Mouse (Mus musculus) G1E-ER4 (cell line): ENCODE data around the gene Hibadh. TPM values are rescaled to one million over a fixed set of nuclear protein-coding genes. Genes with fewer than 3 reads are reported as not detected.

Source experiments
- GATA1 ChIP-seq: IDR thresholded peaks from one replicate; pipeline ENCODE4 v1.8.0; 2012; ENCODE audit warnings: low read length, inconsistent platforms
- polyA plus RNA-seq: library from polyadenylated mRNA; stranded (reverse); fragments of >175 nt; gene quantifications from 2 replicates; pipeline ENCODE4 v1.2.3, GENCODE M21; 2012

Gene Hibadh
- polyA plus RNA-seq = 9.3 and 15.1 TPM in 2 replicates

GRCm38 (mm10) chr6:52640224-52640712 is at the start of gene Hibadh:
TSS of gene Hibadh (minus strand) at chr6:52640389.
- no peak for TF ChIP-seq GATA1

- TF ChIP-seq GATA1 = no peak
These were observed 46.8 kb upstream of the Hibadh start for GRCm38 (mm10) chr6:52686901-52687500.

GRCm38 (mm10) chr6:52682607-52683006 is 42.4 kb upstream of the Hibadh start:
- no peak for TF ChIP-seq GATA1

DNA sequence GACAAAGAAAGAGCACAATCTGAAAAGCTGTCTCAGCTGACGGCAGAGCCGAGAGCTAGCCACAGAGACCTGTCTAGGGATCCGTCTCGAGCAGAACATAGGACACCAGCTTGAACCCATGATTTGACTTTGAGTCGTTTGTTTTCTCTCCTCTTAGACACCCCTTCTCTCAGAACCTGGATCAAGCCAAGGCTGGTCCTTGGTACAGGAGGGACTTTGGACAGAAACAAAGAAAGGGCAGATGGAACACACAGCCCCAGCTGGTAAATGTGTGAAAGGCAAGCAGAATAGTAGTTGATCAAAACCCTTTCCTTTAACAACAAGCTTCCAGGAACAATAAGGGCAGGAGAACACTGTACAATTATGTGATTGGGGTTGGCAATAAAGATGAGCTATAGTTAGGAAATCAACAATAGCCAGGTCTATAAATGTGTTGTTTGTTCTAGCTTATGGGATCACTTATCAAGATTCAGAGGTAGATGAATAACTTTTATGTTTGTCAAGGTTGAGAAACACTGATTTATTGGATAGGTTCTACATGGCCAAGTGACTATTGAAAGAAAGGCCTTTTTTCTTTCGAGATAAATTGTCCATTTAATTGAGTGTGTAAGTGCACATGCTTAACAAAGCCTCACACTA is 41.8 kb upstream of the Hibadh start:
- no peak for TF ChIP-seq GATA1

DNA sequence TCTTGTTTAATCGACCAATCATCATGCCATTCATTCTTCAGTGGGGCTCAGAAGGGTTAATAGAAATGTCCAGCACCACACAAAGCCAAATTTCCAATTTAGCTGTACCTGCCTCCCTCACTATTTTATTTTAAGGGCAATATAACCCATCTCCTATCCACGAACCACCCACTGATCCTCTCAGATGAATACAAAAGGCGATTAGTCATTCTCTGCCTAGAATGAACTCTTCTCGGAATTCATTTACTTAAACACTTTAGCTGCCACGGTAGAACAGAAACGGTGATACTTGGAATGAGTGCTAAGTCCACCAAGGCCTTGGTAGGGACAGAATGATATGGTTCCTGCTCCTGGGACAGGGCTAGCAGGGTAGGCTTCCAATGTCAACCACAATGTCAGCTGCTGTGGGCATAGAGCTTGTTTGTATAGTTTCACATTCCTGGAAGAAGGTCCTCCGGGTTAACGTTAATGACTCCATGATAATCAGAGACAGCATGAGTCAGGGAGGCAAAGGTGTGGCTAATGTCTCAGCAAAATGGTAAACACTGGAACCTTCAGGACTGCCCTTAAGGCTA is 40.4 kb upstream of the Hibadh start:
- TF ChIP-seq GATA1 = no peak

DNA sequence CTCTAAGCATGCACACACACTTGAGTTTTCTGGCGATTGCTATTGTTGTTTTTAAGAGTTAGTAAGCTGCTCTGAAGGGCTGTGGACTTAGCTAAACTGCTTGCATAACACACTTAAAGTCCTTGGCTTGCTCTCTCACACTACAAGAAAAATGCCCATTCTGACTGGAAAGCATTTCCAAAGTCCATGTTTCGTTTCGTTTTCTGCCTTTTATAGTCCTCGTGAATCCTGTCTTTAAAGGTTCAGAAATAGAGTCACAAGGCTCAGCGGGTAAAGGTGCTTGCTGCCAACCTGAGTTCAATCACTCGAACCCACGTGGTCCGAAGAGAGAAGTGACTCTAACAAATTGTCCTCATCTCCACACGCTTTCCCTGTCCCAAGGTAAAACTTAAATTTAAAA is 39.4 kb upstream of the Hibadh start:
- no peak for TF ChIP-seq GATA1

DNA sequence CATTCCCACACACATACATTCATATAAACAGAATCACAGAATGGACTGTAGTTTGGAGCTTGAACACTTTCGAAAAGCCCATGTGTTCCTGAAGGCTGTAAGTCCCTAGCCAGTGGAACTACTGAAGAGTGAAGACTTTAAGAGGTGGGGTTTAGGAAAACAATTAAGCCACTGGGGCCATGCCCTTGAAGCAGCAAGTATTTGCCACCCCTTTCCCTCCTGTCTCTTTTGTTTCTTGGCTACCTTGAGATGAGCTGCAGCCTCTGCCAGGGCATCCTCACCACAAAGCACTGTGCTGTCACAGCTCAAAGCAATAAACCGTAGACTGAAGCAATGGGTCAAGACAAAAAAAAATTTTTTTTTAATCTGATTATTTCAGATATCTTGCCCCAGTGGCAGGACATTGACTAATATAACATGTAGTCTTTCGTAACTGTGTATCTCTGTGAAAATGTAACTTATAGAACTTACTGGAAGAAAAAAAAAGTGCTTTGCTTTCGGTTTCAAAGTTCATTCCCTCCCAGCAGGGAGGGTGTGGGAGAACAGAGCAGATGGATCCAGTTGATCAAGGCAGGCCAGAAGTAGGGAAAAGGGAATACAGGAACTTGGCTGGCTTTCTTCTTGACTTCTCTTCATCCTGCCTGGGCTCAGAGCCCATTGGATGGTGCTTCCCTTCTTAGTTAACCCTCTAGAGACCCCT is 35.2 kb upstream of the Hibadh start:
- TF ChIP-seq GATA1 = no peak

DNA sequence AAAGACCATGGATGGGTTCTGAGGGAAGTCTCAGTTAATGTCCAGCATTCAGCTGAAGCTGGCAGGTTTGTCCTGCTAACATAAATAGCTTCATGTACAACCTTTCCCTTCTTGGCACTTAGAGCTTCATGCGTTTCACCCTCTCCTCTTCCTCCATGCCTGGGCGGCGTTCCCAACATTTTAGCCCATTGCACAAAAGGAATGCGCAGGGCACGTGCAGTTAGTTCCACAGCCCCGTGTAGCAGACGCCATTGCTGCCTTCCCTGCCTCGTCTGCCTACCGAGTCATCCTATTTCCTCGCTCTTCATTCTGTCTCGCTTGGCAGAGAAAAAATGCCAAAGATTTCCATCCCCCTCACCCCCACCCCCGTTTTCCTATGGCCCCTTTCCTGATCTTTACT is 34.4 kb upstream of the Hibadh start:
- no peak for TF ChIP-seq GATA1

DNA sequence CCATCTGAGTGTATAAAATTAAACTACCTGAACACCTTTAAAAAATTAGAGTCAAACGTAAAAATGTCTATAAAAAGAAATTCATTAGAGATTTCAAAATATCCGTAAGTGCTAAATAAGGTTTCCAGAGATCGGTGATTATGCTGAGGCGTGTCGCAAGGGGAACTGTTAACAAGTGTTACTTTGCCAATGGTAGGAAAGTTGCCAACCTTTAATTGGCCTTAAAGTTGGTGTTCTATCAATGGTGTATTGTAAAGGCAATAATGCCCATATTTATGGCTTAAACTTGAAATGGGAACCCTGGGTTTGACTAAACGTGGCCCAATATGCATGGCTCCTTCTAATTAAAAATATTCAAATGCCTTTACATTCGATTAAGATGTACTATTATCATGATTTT is 33.5 kb upstream of the Hibadh start:
- no peak for TF ChIP-seq GATA1

DNA sequence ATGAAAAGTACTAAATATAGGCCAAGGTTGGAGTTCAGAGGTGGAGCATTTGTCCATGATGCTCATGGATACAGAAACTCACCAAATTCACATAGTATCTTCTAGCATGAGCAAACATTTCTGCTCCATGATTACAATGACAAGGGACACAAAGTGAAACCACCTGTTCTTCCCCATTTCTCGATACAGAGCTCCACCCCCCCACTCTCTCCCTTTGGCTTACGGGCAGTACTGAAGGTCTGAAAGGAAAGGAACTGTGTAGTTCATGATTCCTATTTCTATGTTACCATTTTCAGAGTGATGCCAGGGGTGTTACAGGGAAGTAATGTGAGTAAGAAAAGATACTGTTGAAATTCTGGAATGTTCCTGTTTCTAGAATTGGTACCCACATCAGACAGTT is 32.4 kb upstream of the Hibadh start:
- TF ChIP-seq GATA1 = no peak

DNA sequence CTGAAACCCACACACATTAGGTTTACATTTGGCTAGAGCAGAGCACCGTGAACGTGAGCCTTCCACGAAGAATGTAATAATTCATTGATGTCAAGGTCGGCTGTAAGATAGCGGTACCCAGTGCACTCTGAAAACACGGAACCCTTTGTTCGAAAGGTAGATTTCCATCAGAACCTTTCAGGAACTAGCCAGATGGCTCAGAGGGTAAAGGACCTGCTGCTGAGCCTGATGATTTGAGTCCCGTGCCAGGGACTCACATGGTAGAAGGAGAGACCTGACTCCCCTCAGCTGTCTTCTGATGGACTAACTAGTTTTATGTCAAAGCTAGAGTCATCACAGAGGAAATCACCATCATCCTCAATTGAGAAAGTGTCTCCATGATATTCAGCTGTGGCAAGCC is 31.6 kb upstream of the Hibadh start:
- no peak for TF ChIP-seq GATA1

DNA sequence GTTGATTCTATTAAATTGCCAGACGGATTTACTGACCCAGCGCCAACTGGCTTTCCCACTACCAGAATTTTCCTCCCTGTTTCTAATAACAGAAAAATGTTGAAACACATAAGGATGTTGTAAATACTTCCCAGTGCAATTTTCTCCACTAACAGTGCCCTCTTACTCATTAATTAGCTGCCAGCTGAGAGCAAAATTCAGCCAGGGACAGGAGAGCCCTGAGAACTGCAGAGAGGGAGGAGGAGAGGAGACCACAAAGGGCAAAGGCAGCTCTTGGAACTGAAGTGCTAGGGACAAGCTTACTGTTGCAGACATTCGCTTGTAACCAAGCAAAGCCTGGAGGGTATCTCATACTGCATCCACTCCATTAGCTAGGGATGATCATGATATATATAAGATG is 27.5 kb upstream of the Hibadh start:
- TF ChIP-seq GATA1 = no peak

GRCm38 (mm10) chr6:52663021-52663420 is 22.8 kb upstream of the Hibadh start:
- TF ChIP-seq GATA1 = no peak

DNA sequence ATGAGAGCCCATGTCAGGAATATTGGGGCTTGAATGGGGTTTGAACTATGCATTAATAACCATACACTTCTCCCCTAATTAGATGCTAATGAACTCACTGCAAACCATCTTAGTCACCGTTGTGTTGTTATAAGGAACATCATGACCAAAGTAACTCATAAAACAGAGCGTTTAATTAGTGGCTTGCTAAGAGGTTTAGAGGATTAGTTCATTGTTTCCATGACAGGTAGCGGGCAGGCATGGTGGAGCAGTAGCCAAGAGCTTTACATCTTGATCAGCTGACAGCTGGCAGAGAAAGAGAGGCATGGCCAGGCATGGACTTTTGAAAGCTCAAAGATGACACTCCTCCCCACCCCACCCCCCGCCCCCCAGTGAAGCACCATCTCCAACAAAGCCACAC is 15.1 kb upstream of the Hibadh start:
- no peak for TF ChIP-seq GATA1

- TF ChIP-seq GATA1 = no peak
These were observed 8.6 kb upstream of the Hibadh start for GRCm38 (mm10) chr6:52648806-52649205.

DNA sequence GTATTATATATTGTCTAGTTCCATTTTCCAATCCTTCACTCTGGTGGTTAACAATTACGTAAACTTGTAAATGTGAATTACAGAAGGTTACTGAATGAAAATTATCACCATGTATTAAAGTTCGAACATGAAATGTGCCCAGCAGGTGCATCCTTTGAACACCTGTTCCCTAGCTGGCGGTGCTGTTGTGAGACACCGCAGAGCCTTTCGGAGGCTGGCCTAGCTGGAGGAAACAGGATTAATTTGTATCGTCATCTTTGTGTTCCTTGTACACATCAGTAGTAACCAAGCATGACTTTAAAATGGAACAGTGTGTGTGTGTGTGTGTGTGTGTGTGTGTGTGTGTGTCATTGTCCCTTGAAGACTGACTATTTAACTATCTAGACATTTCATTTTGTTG is 7.8 kb upstream of the Hibadh start:
- no peak for TF ChIP-seq GATA1
